Mouse (Mus musculus) spleen, postnatal 36 days (tissue): ENCODE measurements around the gene Vegfd.

Experiments
- DNase-seq, 2 experiments: peaks; one replicate each; pipeline ENCODE4 v3.0.0; 2022; ENCODE audit warnings: low spot score in 2 of 2, mixed read lengths in 1 of 2

Gene Vegfd

GRCm38 (mm10) chrX:164373081-164373480 is at the start of gene Vegfd:
Gene Vegfd, plus strand, starts transcription at chrX:164373378.
- DNase-seq: no peak

- no peak for DNase-seq
Measured at GRCm38 (mm10) chrX:164323391-164323913, 49.7 kb upstream of the Vegfd start.

GRCm38 (mm10) chrX:164330351-164330750 is 42.8 kb upstream of the Vegfd start:
- DNase-seq: no peak

GRCm38 (mm10) chrX:164330766-164331165 is 42.4 kb upstream of the Vegfd start:
- no peak for DNase-seq

- DNase-seq: no peak
Measured at GRCm38 (mm10) chrX:164338591-164338990, 34.6 kb upstream of the Vegfd start.

GRCm38 (mm10) chrX:164345359-164345938 is 27.7 kb upstream of the Vegfd start:
- no peak for DNase-seq

GRCm38 (mm10) chrX:164348937-164349336 is 24.2 kb upstream of the Vegfd start:
- DNase-seq: no peak

- no peak for DNase-seq
Measured at GRCm38 (mm10) chrX:164365153-164365865, 7.9 kb upstream of the Vegfd start.

GRCm38 (mm10) chrX:164370576-164370975 is 2.6 kb upstream of the Vegfd start:
- no peak for DNase-seq

- no peak for DNase-seq
Measured at GRCm38 (mm10) chrX:164374586-164374985, 1.4 kb downstream of the Vegfd start.

- DNase-seq: no peak
Measured at GRCm38 (mm10) chrX:164379721-164380120, 6.5 kb downstream of the Vegfd start.

- peak; percentile 67 to 71 for DNase-seq
Measured at GRCm38 (mm10) chrX:164381618-164382408, 8.6 kb downstream of the Vegfd start.

GRCm38 (mm10) chrX:164394091-164394490 is 20.9 kb downstream of the Vegfd start:
- no peak for DNase-seq

GRCm38 (mm10) chrX:164398456-164398855 is 25.3 kb downstream of the Vegfd start:
- no peak for DNase-seq

GRCm38 (mm10) chrX:164405080-164405649 is 32.0 kb downstream of the Vegfd start:
- no peak for DNase-seq

GRCm38 (mm10) chrX:164406133-164407022 is 33.2 kb downstream of the Vegfd start:
- DNase-seq: peak in 1 of 2 experiments; percentile 13

- no peak for DNase-seq
Measured at GRCm38 (mm10) chrX:164408301-164408927, 35.2 kb downstream of the Vegfd start.

GRCm38 (mm10) chrX:164410562-164410961 is 37.4 kb downstream of the Vegfd start:
- no peak for DNase-seq

- DNase-seq: no peak
Measured at GRCm38 (mm10) chrX:164416803-164417202, 43.6 kb downstream of the Vegfd start.

GRCm38 (mm10) chrX:164418008-164418407 is 44.8 kb downstream of the Vegfd start:
- DNase-seq: no peak
